Mouse (Mus musculus) ES-E14 (cell line): ENCODE measurements around the gene Glod4.

ENCODE experiments used
- HCFC1 ChIP-seq: IDR thresholded peaks from 2 replicates; pipeline ENCODE4 v1.6.1; 2012; ENCODE audit warnings: low read length, inconsistent platforms, borderline replicate concordance; ENCODE audit not compliant: insufficient read depth
- MAFK ChIP-seq: IDR thresholded peaks from 2 replicates; pipeline ENCODE4 v1.6.1; 2014; ENCODE audit warnings: mild to moderate bottlenecking, low read depth, low read length, inconsistent platforms; ENCODE audit not compliant: insufficient read depth

DNA sequence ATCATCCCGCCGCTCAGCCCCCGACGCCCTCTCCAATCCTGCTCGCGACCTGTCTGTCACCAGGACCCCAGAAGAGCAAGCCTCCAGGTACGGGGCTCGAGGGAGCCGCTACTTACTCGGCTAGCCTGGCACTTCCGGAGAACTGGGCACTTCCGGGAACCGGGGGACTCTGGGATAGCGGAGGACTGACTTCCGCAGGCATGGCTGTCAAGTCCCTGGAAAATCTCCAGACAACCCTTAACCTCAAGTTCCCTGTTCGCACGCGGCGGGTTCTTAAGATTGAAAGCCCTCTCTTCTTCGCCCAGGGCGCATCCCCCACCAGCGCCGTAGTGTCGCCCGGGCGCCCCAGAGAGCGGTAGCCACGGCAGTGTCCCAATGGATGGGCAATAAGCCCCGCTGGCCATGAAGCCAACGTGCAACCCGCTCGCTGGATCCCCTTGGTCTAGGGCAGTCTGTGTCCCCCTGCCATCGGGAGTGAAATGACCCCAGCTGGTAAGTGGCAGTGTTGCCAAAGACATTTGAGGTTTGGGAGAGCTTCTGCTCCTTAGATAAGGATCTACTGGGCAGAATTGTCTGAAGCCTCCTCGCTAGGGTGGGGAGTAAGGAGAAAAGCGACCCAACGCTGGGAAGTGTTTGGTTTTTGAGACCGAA lies 63.9 kb downstream of the Glod4 start, which contains the start of the genes Vps53 and Fam57a:
- TF ChIP-seq HCFC1, result 0 out of 2 replicates have a peak, but pooled peaks have one; percentile 32
- no peak for TF ChIP-seq MAFK
